23 mouse cellular contexts compared by ENCODE assay signal in the genomic region with DNA sequence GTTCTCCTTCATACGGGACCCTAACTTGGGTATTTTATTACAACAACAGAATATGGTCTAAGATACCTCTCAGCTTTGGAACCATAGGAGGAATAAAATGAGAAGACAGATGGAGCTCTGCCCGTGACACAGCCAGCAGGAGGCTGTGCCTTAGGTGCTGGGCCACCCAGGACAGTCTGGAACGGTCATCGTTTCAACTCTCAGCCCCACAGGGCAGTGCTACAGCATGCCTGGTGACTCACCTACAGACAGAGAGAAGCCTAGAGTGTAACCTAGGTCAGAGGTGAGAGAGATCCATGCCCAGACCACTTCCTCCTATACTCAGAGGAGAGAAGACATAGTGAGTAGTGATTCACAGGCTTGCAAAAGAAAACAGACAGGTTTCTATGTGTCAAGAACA. TPM values are rescaled to one million over a fixed set of nuclear protein-coding genes. Genes with fewer than 3 reads are reported as not detected.
DNase-seq lines count a peak whose midpoint lies in the region; ATAC-seq and TF ChIP-seq lines count a peak whose summit lies in the region.
"Had no signal": no experiment of that assay in that cellular context is flagged by ENCODE, and none has a peak within 500 bp of the region (broad histone marks: within the 10 kb centered on the region; RNA-seq: fewer than 3 reads in every experiment).

No protein-coding gene starts in this region.

- no peak overlapping the region for H3K9ac ChIP-seq in lung, postnatal 0 days (replicated peaks; ENCODE audit: low read depth)
- H3K9ac ChIP-seq: embryonic facial prominence, embryonic 13.5 days; embryonic facial prominence, embryonic 15.5 days; forebrain, embryonic 12.5 days had no signal

- H3K27me3 ChIP-seq in lung, postnatal 0 days (replicated peaks; ENCODE audit: insufficient read depth, low read length): no peaks in the 10 kb centered on the region
- H3K27me3 ChIP-seq: embryonic facial prominence, embryonic 13.5 days; embryonic facial prominence, embryonic 15.5 days; forebrain, embryonic 12.5 days had no signal

- no peaks in the 10 kb centered on the region for H3K36me3 ChIP-seq in lung, postnatal 0 days (ENCODE audit: insufficient read depth, low read length)
- H3K36me3 ChIP-seq: embryonic facial prominence, embryonic 13.5 days; embryonic facial prominence, embryonic 15.5 days; forebrain, embryonic 10.5 days; forebrain, embryonic 12.5 days had no signal

- H3K9me3 ChIP-seq in lung, postnatal 0 days (ENCODE audit: low read length): no peaks in the 10 kb centered on the region
- H3K9me3 ChIP-seq: embryonic facial prominence, embryonic 13.5 days; embryonic facial prominence, embryonic 15.5 days; forebrain, embryonic 10.5 days; forebrain, embryonic 12.5 days had no signal

- 86% methylated on average over 4 of the region's 4 CpGs for WGBS in lung, postnatal 0 days
- WGBS in lung, adult 2 months: 86% methylated on average over 4 of the region's 4 CpGs

- ATAC-seq in lung, postnatal 0 days: 0 out of 2 replicates have a peak, but pooled peaks have one; percentile 25
- no peak for ATAC-seq in frontal cortex, adult (ENCODE audit: low TSS enrichment)
- ATAC-seq: forebrain, embryonic 14.5 days; forebrain, embryonic 16.5 days had no signal

- DNase-seq in lung, postnatal 0 days (ENCODE audit: low spot score): no peak
- no peak for DNase-seq in lung, adult 2 months
- DNase-seq in 3T3-L1 (ENCODE audit: low read depth, low spot score): peak; percentile 24
- DNase-seq in 416B (ENCODE audit: low read depth): peak; percentile 6
- DNase-seq in right cerebral cortex, adult 18-20 months: no peak
- DNase-seq: adrenal gland, adult 2 months; adrenal gland, postnatal 10 days; adrenal gland, postnatal 25 days; cerebellum, adult 11 months; cerebellum, adult 18-20 months; cerebellum, adult 8-10 months; cerebellum, adult 9-11 months; cerebellum, postnatal 14 days; cerebellum, postnatal 36 days; embryo, embryonic 11 days had no signal

- TF ChIP-seq CTCF in lung, postnatal 0 days (IDR thresholded peaks at IDR 0.05): no peak
- TF ChIP-seq CTCF in lung, adult 2 months (IDR thresholded peaks at IDR 0.05; ENCODE audit: insufficient read depth, low read length): no peak

- TF ChIP-seq EP300 in lung, postnatal 0 days (IDR thresholded peaks at IDR 0.05): no peak

- H3K4me3 ChIP-seq in lung, postnatal 0 days (ENCODE audit: low read depth, low read length): no peak overlapping the region
- no peak overlapping the region for H3K4me3 ChIP-seq in lung, adult 2 months (replicated peaks; ENCODE audit: extremely low read depth, low read depth, low read length)
- H3K4me3 ChIP-seq: embryonic facial prominence, embryonic 13.5 days; embryonic facial prominence, embryonic 15.5 days; erythroblast, embryonic 14.5 days; forebrain, embryonic 10.5 days; forebrain, embryonic 12.5 days had no signal

- no peak for TF ChIP-seq POLR2A in lung, adult 2 months (IDR thresholded peaks at IDR 0.05; ENCODE audit: borderline replicate concordance, extremely low read depth, low read depth, low read length)

- no peak overlapping the region for H3K27ac ChIP-seq in lung, postnatal 0 days (ENCODE audit: low read length)
- H3K27ac ChIP-seq: embryonic facial prominence, embryonic 13.5 days; embryonic facial prominence, embryonic 15.5 days; forebrain, embryonic 10.5 days; forebrain, embryonic 12.5 days had no signal

- no peak overlapping the region for H3K4me2 ChIP-seq in lung, postnatal 0 days (replicated peaks; ENCODE audit: low read depth, low read length)
- H3K4me2 ChIP-seq: embryonic facial prominence, embryonic 13.5 days; embryonic facial prominence, embryonic 15.5 days; forebrain, embryonic 12.5 days had no signal

- no peaks in the 10 kb centered on the region for H3K4me1 ChIP-seq in lung, postnatal 0 days (ENCODE audit: insufficient read depth, low read depth, low read length)
- H3K4me1 ChIP-seq in lung, adult 2 months (ENCODE audit: control insufficient read depth, insufficient read depth, low read length): no peaks in the 10 kb centered on the region

RNA-seq across cellular contexts. Expression of gene Apba1, which starts 21.4 kb away (rescaled TPM):
- polyA plus RNA-seq in lung, postnatal 0 days (2015; fragmentation: Nextera tagmentation; extraction: Ambion mirVana): 0.45 and 0.49 TPM in 2 replicates
- 4.2 and 4.3 TPM in 2 replicates for polyA plus RNA-seq in lung, adult 2 months (2012; rRNA removed)
- polyA plus RNA-seq: erythroblast, embryonic 14.5 days had no signal

Comparison
In these comparisons a context has a peak if more than half of its experiments do, and no peak if none do; other contexts are left out.
1. DNase-seq: peak in 3T3-L1 (single experiment) and 416B (single experiment); none in lung, postnatal 0 days (single experiment), lung, adult 2 months (single experiment) and right cerebral cortex, adult 18-20 months (single experiment).